Mouse (Mus musculus): ENCODE measurements around the gene Pth2.

The Pth2 gene

GRCm38 (mm10) chr7:45180896-45181477 is at the start of gene Pth2:
Pth2 (plus strand) TSS chr7:45180995.
- no peak for DNase-seq (ENCODE audit: extremely low spot score, low read depth, low spot score)

- no peak for DNase-seq (ENCODE audit: extremely low spot score, low read depth, low spot score)
Observed at GRCm38 (mm10) chr7:45131850-45132249, 48.9 kb upstream of the Pth2 start.

GRCm38 (mm10) chr7:45133446-45134159 is 47.2 kb upstream of the Pth2 start:
- no peak for DNase-seq (ENCODE audit: extremely low spot score, low read depth, low spot score)

GRCm38 (mm10) chr7:45134544-45135026 is 46.2 kb upstream of the Pth2 start:
- no peak for DNase-seq (ENCODE audit: extremely low spot score, low read depth, low spot score)

GRCm38 (mm10) chr7:45135370-45135769 is 45.4 kb upstream of the Pth2 start:
- no peak for DNase-seq (ENCODE audit: extremely low spot score, low read depth, low spot score)

- DNase-seq (ENCODE audit: extremely low spot score, low read depth, low spot score), result no peak
Observed at GRCm38 (mm10) chr7:45135993-45136567, 44.7 kb upstream of the Pth2 start, which contains the start of the genes Gm45713 and Flt3l. Gm45713 (minus strand) TSS chr7:45136231. Flt3l (minus strand) TSS chr7:45136432.

- no peak for DNase-seq (ENCODE audit: extremely low spot score, low read depth, low spot score)
Observed at GRCm38 (mm10) chr7:45137171-45138006, 43.4 kb upstream of the Pth2 start.

- no peak for DNase-seq (ENCODE audit: extremely low spot score, low read depth, low spot score)
Observed at GRCm38 (mm10) chr7:45138403-45138802, 42.4 kb upstream of the Pth2 start.

- DNase-seq (ENCODE audit: extremely low spot score, low read depth, low spot score), result no peak
Observed at GRCm38 (mm10) chr7:45139904-45140723, 40.7 kb upstream of the Pth2 start.

GRCm38 (mm10) chr7:45141319-45141718 is 39.5 kb upstream of the Pth2 start:
- no peak for DNase-seq (ENCODE audit: extremely low spot score, low read depth, low spot score)

- DNase-seq (ENCODE audit: extremely low spot score, low read depth, low spot score), result no peak
Observed at GRCm38 (mm10) chr7:45141914-45142313, 38.9 kb upstream of the Pth2 start.

GRCm38 (mm10) chr7:45144368-45145174 is 36.2 kb upstream of the Pth2 start:
- no peak for DNase-seq (ENCODE audit: extremely low spot score, low read depth, low spot score)

GRCm38 (mm10) chr7:45145460-45145859 is 35.3 kb upstream of the Pth2 start:
- no peak for DNase-seq (ENCODE audit: extremely low spot score, low read depth, low spot score)

- no peak for DNase-seq (ENCODE audit: extremely low spot score, low read depth, low spot score)
Observed at GRCm38 (mm10) chr7:45147267-45147666, 33.5 kb upstream of the Pth2 start.

- DNase-seq (ENCODE audit: extremely low spot score, low read depth, low spot score), result no peak
Observed at GRCm38 (mm10) chr7:45147899-45148298, 32.9 kb upstream of the Pth2 start.

- DNase-seq (ENCODE audit: extremely low spot score, low read depth, low spot score), result no peak
Observed at GRCm38 (mm10) chr7:45148534-45149098, 32.2 kb upstream of the Pth2 start.

- no peak for DNase-seq (ENCODE audit: extremely low spot score, low read depth, low spot score)
Observed at GRCm38 (mm10) chr7:45149545-45149944, 31.2 kb upstream of the Pth2 start.

GRCm38 (mm10) chr7:45150321-45150720 is 30.5 kb upstream of the Pth2 start:
- no peak for DNase-seq (ENCODE audit: extremely low spot score, low read depth, low spot score)

GRCm38 (mm10) chr7:45151303-45151702 is 29.5 kb upstream of the Pth2 start:
- DNase-seq (ENCODE audit: extremely low spot score, low read depth, low spot score), result no peak
